Mouse (Mus musculus) forebrain, embryonic 14.5 days (tissue): ENCODE measurements around the gene Mical3. TPM values are rescaled to one million over a fixed set of nuclear protein-coding genes. Genes with fewer than 3 reads are reported as not detected.

Source experiments
- ATAC-seq: fragments of 200-750 bp; cut with Nextera tagmentation; 2 replicates; pipeline ENCODE4 v1.8.0; 2017; ENCODE audit warnings: mild to moderate bottlenecking, moderate library complexity
- DNase-seq: peaks from one replicate; pipeline ENCODE4 v3.0.0-alpha.2; 2015; ENCODE audit warnings: low spot score
- H3K27ac ChIP-seq: fragments of 300-500 bp; sonication (generic); 2 replicates; pipeline ENCODE4 v1.5.1; 2014; ENCODE audit warnings: low read depth, mild to moderate bottlenecking, control low read depth, low read length, moderate library complexity
- H3K27me3 ChIP-seq: fragments of 300-500 bp; sonication (generic); replicated peaks from 2 replicates; pipeline ENCODE4 v1.6.1; 2014; ENCODE audit warnings: low read length, control low read depth, mixed read lengths; ENCODE audit not compliant: control insufficient read depth, insufficient read depth
- H3K36me3 ChIP-seq: fragments of 300-500 bp; sonication (generic); 2 replicates; pipeline ENCODE4 v1.6.1; 2014; ENCODE audit warnings: low read length, control low read depth; ENCODE audit not compliant: control insufficient read depth, insufficient read depth
- H3K4me1 ChIP-seq: fragments of 300-500 bp; sonication (generic); 2 replicates; pipeline ENCODE4 v1.6.1; 2014; ENCODE audit warnings: antibody characterized with exemption, low read length, control low read depth; ENCODE audit not compliant: control insufficient read depth, insufficient read depth
- H3K4me2 ChIP-seq: fragments of 300-500 bp; sonication (generic); 2 replicates; pipeline ENCODE4 v1.6.1; 2014; ENCODE audit warnings: mild to moderate bottlenecking, control low read depth, low read length
- H3K4me3 ChIP-seq: fragments of 300-500 bp; sonication (generic); 2 replicates; pipeline ENCODE4 v1.5.1; 2014; ENCODE audit warnings: low read depth, low read length, control low read depth
- H3K9ac ChIP-seq: fragments of 300-500 bp; sonication (generic); 2 replicates; pipeline ENCODE4 v1.6.1; 2014; ENCODE audit warnings: mild to moderate bottlenecking, low read length, control low read depth, moderate library complexity
- H3K9me3 ChIP-seq: fragments of 300-500 bp; sonication (generic); replicated peaks from 2 replicates; pipeline ENCODE4 v1.6.1; 2016; ENCODE audit warnings: low read length, control low read depth, mixed read lengths; ENCODE audit not compliant: control insufficient read depth
- WGBS: fragments of 180-500 bp; shearing (Covaris S2); extraction: QIAGEN DNeasy Blood & Tissue Kit; methylation state at CpG from one replicate; pipeline ENCODE4 v1.1.7; 2014; 5-methylcytosine and 5-hydroxymethylcytosine counted together
- polyA plus RNA-seq: library from polyadenylated mRNA; unstranded; fragments of >200 nt; fragmentation: Nextera tagmentation; extraction: Ambion mirVana; gene quantifications from 2 replicates; pipeline ENCODE4 v1.2.1, GENCODE M21; 2014

Mical3 gene
- polyA plus RNA-seq, 1 experiment from 2014 or later, result 19.4 TPM

- Histone ChIP-seq H3K4me1 (no peaks in the 10 kb centered on the region), H3K4me2 (no peak overlapping the region), H3K36me3 (peaks cover 29% of the 10 kb centered on the region), H3K9me3 (no peaks in the 10 kb centered on the region), H3K27me3 (no peaks in the 10 kb centered on the region), H3K9ac (no peak overlapping the region), H3K4me3 (no peak overlapping the region), H3K27ac (no peak overlapping the region)
- DNase-seq (peak; percentile 37), ATAC-seq (no peak)
- WGBS, result 57% methylated on average over 11 of the region's 11 CpGs
Observed at GRCm38 (mm10) chr6:120976991-120977390, 153.8 kb downstream of the Mical3 start.

- H3K36me3 ChIP-seq, result peaks cover 24% of the 10 kb centered on the region
- H3K27me3 ChIP-seq, result no peaks in the 10 kb centered on the region
- ATAC-seq, result no peak
- H3K9me3 ChIP-seq, result no peaks in the 10 kb centered on the region
- no peak for DNase-seq
- H3K4me2 ChIP-seq, result no peak overlapping the region
- H3K4me1 ChIP-seq, result no peaks in the 10 kb centered on the region
- no peak overlapping the region for H3K4me3 ChIP-seq
- H3K9ac ChIP-seq, result no peak overlapping the region
- 85% methylated on average over 12 of the region's 12 CpGs for WGBS
- no peak overlapping the region for H3K27ac ChIP-seq
Observed at GRCm38 (mm10) chr6:120976097-120976496, 154.7 kb downstream of the Mical3 start.

GRCm38 (mm10) chr6:120971797-120972590 lies 158.8 kb downstream of the Mical3 start:
- Histone ChIP-seq H3K36me3 (peaks cover 36% of the 10 kb centered on the region), H3K4me3 (no peak overlapping the region), H3K9ac (no peak overlapping the region), H3K4me2 (no peak overlapping the region), H3K9me3 (no peaks in the 10 kb centered on the region), H3K27me3 (no peaks in the 10 kb centered on the region), H3K27ac (no peak overlapping the region), H3K4me1 (no peaks in the 10 kb centered on the region)
- 60% methylated on average over 14 of the region's 14 CpGs for WGBS
- DNase-seq (peak; percentile 80), ATAC-seq (peak; percentile 80)

GRCm38 (mm10) chr6:120970939-120971796 lies 159.6 kb downstream of the Mical3 start:
- no peak overlapping the region for H3K27ac ChIP-seq
- no peaks in the 10 kb centered on the region for H3K27me3 ChIP-seq
- no peaks in the 10 kb centered on the region for H3K9me3 ChIP-seq
- H3K9ac ChIP-seq, result no peak overlapping the region
- peaks cover 36% of the 10 kb centered on the region for H3K36me3 ChIP-seq
- no peak overlapping the region for H3K4me2 ChIP-seq
- ATAC-seq (peak; percentile 44; the same call in 1 of the 2 replicates), DNase-seq (no peak)
- H3K4me1 ChIP-seq, result no peaks in the 10 kb centered on the region
- H3K4me3 ChIP-seq, result no peak overlapping the region
- 68% methylated on average over 8 of the region's 8 CpGs for WGBS

GRCm38 (mm10) chr6:120965814-120966213 lies 165.0 kb downstream of the Mical3 start:
- DNase-seq, result no peak
- H3K4me2 ChIP-seq, result no peak overlapping the region
- H3K36me3 ChIP-seq, result peaks cover 23% of the 10 kb centered on the region
- 81% methylated on average over 13 of the region's 13 CpGs for WGBS
- no peaks in the 10 kb centered on the region for H3K9me3 ChIP-seq
- H3K4me3 ChIP-seq, result no peak overlapping the region
- no peak overlapping the region for H3K9ac ChIP-seq
- no peak for ATAC-seq
- no peaks in the 10 kb centered on the region for H3K27me3 ChIP-seq
- H3K4me1 ChIP-seq, result no peaks in the 10 kb centered on the region
- H3K27ac ChIP-seq, result no peak overlapping the region

- DNase-seq (no peak), ATAC-seq (no peak)
- no peak overlapping the region for H3K9ac ChIP-seq
- H3K9me3 ChIP-seq, result no peaks in the 10 kb centered on the region
- no peak overlapping the region for H3K4me2 ChIP-seq
- no peak overlapping the region for H3K27ac ChIP-seq
- peaks cover 19% of the 10 kb centered on the region for H3K36me3 ChIP-seq
- no peaks in the 10 kb centered on the region for H3K27me3 ChIP-seq
- 94% methylated on average over 3 of the region's 3 CpGs for WGBS
- no peaks in the 10 kb centered on the region for H3K4me1 ChIP-seq
- no peak overlapping the region for H3K4me3 ChIP-seq
Observed at GRCm38 (mm10) chr6:120964179-120964578, 166.6 kb downstream of the Mical3 start.

GRCm38 (mm10) chr6:120960338-120961030 lies 170.3 kb downstream of the Mical3 start:
- Histone ChIP-seq H3K27ac (no peak overlapping the region), H3K36me3 (peaks cover 46% of the 10 kb centered on the region), H3K4me2 (no peak overlapping the region), H3K9ac (no peak overlapping the region), H3K27me3 (no peaks in the 10 kb centered on the region), H3K4me1 (no peaks in the 10 kb centered on the region), H3K9me3 (no peaks in the 10 kb centered on the region), H3K4me3 (no peak overlapping the region)
- DNase-seq, result no peak
- 88% methylated on average over 9 of the region's 9 CpGs for WGBS
- ATAC-seq, result no peak

GRCm38 (mm10) chr6:120957331-120957730 lies 173.5 kb downstream of the Mical3 start:
- Histone ChIP-seq H3K9ac (no peak overlapping the region), H3K4me2 (no peak overlapping the region), H3K4me3 (no peak overlapping the region), H3K4me1 (no peaks in the 10 kb centered on the region), H3K9me3 (no peaks in the 10 kb centered on the region), H3K27ac (no peak overlapping the region), H3K27me3 (no peaks in the 10 kb centered on the region), H3K36me3 (peaks cover 58% of the 10 kb centered on the region)
- 88% methylated on average over 4 of the region's 4 CpGs for WGBS
- DNase-seq (no peak), ATAC-seq (no peak)
